Mouse (Mus musculus) hindbrain, embryonic 10.5 days (tissue): ENCODE measurements around the gene Plcg1. TPM values are rescaled to one million over a fixed set of nuclear protein-coding genes. Genes with fewer than 3 reads are reported as not detected.

Experiments used
- DNase-seq: peaks from one replicate; pipeline ENCODE4 v3.0.0-alpha.2; 2017; ENCODE audit warnings: low spot score
- H3K27ac ChIP-seq: fragments of 300-500 bp; sonication (generic); 2 replicates; pipeline ENCODE4 v1.5.1; 2016; ENCODE audit warnings: mild to moderate bottlenecking, moderate library complexity
- H3K27me3 ChIP-seq: fragments of 300-500 bp; sonication (generic); 2 replicates; pipeline ENCODE4 v1.6.1; 2016; ENCODE audit warnings: mild to moderate bottlenecking; ENCODE audit not compliant: poor library complexity, insufficient read depth, severe bottlenecking
- H3K36me3 ChIP-seq: fragments of 300-500 bp; sonication (generic); 2 replicates; pipeline ENCODE4 v1.6.1; 2016; ENCODE audit warnings: mild to moderate bottlenecking, moderate library complexity
- H3K4me1 ChIP-seq: fragments of 300-500 bp; sonication (generic); replicated peaks from 2 replicates; pipeline ENCODE4 v1.6.1; 2016; ENCODE audit warnings: mild to moderate bottlenecking
- H3K4me3 ChIP-seq: fragments of 300-500 bp; sonication (generic); 2 replicates; pipeline ENCODE4 v1.5.1; 2016; ENCODE audit warnings: mild to moderate bottlenecking, moderate library complexity
- H3K9me3 ChIP-seq: fragments of 300-500 bp; sonication (generic); 2 replicates; pipeline ENCODE4 v1.6.1; 2016; ENCODE audit warnings: mild to moderate bottlenecking, moderate library complexity
- WGBS: fragments of 180-500 bp; shearing (Covaris S2); methylation state at CpG from one replicate; pipeline ENCODE4 v1.1.7; 2016; 5-methylcytosine and 5-hydroxymethylcytosine counted together
- polyA plus RNA-seq: library from polyadenylated mRNA; unstranded; fragments of >200 nt; fragmentation: Nextera tagmentation; extraction: Ambion mirVana; gene quantifications from 2 replicates; pipeline ENCODE4 v1.2.1, GENCODE M21; 2016

Plcg1 gene
- polyA plus RNA-seq, 1 experiment from 2014 or later: 78.0 TPM

DNA sequence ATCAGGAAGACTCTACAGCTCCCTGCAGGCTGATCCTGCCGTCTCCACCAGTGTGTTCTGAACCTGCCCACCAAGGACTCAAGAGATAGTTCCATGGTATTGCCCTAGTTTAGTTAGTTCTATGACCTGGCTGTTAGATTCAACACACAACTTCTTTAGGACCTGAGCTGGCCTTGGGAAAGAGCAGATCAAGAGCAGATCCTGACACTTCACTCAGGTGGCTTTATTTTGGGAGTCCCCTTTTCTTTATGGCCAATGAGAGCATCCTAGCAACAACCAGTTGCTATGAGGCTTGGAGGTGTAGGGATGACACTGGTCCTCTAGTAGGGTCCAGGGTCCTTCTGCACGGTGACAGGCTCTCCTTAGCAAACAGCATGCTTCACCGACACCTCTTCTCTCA lies 34.0 kb downstream of the Plcg1 start:
- H3K36me3 ChIP-seq: peaks cover 94% of the 10 kb centered on the region
- WGBS: 83% methylated on average over 3 of the region's 3 CpGs
- DNase-seq: no peak

GRCm38 (mm10) chr2:160766371-160766771 lies 35.3 kb downstream of the Plcg1 start:
- Histone ChIP-seq H3K27me3 (no peaks in the 10 kb centered on the region), H3K4me1 (peaks cover 7% of the 10 kb centered on the region; the same call in 1 of the 2 replicates), H3K27ac (0 out of 2 replicates have a peak overlapping the region, but pooled peaks have one; percentile 41), H3K9me3 (no peaks in the 10 kb centered on the region), H3K4me3 (no peak overlapping the region), H3K36me3 (peaks cover 85% of the 10 kb centered on the region)
- 77% methylated on average over 5 of the region's 5 CpGs for WGBS
- no peak for DNase-seq

More for the DNA sequence above, 34.0 kb downstream of the Plcg1 start:
- Histone ChIP-seq H3K4me3 (no peak overlapping the region), H3K9me3 (no peaks in the 10 kb centered on the region), H3K4me1 (peaks cover 7% of the 10 kb centered on the region; the same call in 1 of the 2 replicates), H3K27ac (no peak overlapping the region), H3K27me3 (no peaks in the 10 kb centered on the region)

DNA sequence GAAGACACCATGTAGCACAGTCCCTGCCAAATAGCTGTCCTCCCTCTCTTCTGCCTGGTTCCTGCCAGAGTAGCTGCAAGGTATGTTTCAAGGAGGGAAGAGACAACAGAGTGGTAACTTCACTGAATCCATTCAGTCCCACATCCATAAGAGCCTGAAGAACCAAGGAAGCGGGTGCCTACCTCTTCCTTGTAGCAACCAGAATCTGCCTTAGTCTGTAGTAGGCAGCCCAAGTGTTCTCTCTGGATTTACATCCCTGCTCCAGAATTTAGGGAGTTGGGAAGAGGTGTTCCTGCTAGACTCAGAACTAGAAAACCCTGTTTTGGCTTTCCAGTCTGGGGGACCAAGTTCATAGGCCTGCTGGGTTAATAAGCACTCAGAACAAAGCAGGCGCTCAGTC lies 36.1 kb downstream of the Plcg1 start:
- no peak overlapping the region for H3K27ac ChIP-seq
- no peak for DNase-seq
- H3K36me3 ChIP-seq: peaks cover 76% of the 10 kb centered on the region
- H3K9me3 ChIP-seq: no peaks in the 10 kb centered on the region
- H3K4me3 ChIP-seq: no peak overlapping the region
- WGBS: 93% methylated on average over 2 of the region's 2 CpGs
- H3K27me3 ChIP-seq: no peaks in the 10 kb centered on the region
- peaks cover 7% of the 10 kb centered on the region; the same call in 1 of the 2 replicates for H3K4me1 ChIP-seq

DNA sequence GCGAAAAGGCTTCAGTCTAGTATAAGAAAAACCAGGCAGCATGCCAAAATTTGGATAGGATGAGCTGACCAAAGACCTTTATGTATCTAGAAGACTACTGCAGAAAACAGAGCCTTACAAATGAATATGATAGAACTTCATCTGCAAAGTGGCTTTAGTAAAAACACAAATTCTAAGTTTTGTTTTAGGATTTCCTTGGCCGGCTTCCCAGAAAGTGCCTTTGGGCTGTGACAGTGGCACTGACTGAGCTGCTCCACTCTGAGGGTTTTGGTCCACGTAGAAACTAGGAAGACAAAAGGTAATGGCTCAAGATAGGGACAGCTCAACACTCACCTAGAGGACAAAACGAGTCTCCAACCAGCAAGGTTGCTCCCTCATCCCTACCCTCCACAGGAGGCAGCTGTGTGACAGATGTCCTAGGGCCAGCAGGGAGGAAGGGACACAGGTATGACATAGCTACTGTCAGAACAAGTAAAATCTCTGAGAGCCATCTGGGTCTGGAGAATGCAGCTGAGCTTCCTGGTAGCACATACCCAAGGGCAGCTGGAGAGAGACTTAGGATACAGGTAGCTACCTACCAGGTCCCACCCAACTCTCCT lies 37.1 kb downstream of the Plcg1 start:
- Histone ChIP-seq H3K27me3 (no peaks in the 10 kb centered on the region), H3K9me3 (no peaks in the 10 kb centered on the region), H3K36me3 (peaks cover 67% of the 10 kb centered on the region), H3K4me1 (peaks cover 7% of the 10 kb centered on the region; the same call in 1 of the 2 replicates), H3K4me3 (no peak overlapping the region), H3K27ac (no peak overlapping the region)
- WGBS: 89% methylated on average over 4 of the region's 4 CpGs
- DNase-seq: no peak

GRCm38 (mm10) chr2:160768997-160769396 lies 37.9 kb downstream of the Plcg1 start:
- no peak overlapping the region for H3K4me3 ChIP-seq
- H3K9me3 ChIP-seq: no peaks in the 10 kb centered on the region
- no peak for DNase-seq
- no peak overlapping the region for H3K27ac ChIP-seq
- H3K27me3 ChIP-seq: no peaks in the 10 kb centered on the region
- H3K36me3 ChIP-seq: peaks cover 59% of the 10 kb centered on the region
- 88% methylated on average over 2 of the region's 2 CpGs for WGBS
- peaks cover 7% of the 10 kb centered on the region; the same call in 1 of the 2 replicates for H3K4me1 ChIP-seq

- no peak overlapping the region for H3K27ac ChIP-seq
- no peak for DNase-seq
- no peaks in the 10 kb centered on the region for H3K9me3 ChIP-seq
- peaks cover 7% of the 10 kb centered on the region; the same call in 1 of the 2 replicates for H3K4me1 ChIP-seq
- peaks cover 44% of the 10 kb centered on the region for H3K36me3 ChIP-seq
- H3K27me3 ChIP-seq: no peaks in the 10 kb centered on the region
- no peak overlapping the region for H3K4me3 ChIP-seq
These were observed 39.3 kb downstream of the Plcg1 start for GRCm38 (mm10) chr2:160770409-160770808.

- H3K4me3 ChIP-seq: no peak overlapping the region
- 91% methylated on average over 1 of the region's 1 CpGs for WGBS
- H3K9me3 ChIP-seq: no peaks in the 10 kb centered on the region
- peaks cover 40% of the 10 kb centered on the region for H3K36me3 ChIP-seq
- H3K4me1 ChIP-seq: peaks cover 4% of the 10 kb centered on the region; the same call in 1 of the 2 replicates
- no peak for DNase-seq
- no peaks in the 10 kb centered on the region for H3K27me3 ChIP-seq
- no peak overlapping the region for H3K27ac ChIP-seq
These were observed 39.8 kb downstream of the Plcg1 start for GRCm38 (mm10) chr2:160770871-160771270.

GRCm38 (mm10) chr2:160771325-160772276 lies 40.5 kb downstream of the Plcg1 start:
- Histone ChIP-seq H3K9me3 (no peaks in the 10 kb centered on the region), H3K36me3 (peaks cover 32% of the 10 kb centered on the region), H3K4me3 (no peak overlapping the region), H3K4me1 (no peaks in the 10 kb centered on the region), H3K27me3 (no peaks in the 10 kb centered on the region), H3K27ac (no peak overlapping the region)
- no peak for DNase-seq
- 85% methylated on average over 8 of the region's 8 CpGs for WGBS

DNA sequence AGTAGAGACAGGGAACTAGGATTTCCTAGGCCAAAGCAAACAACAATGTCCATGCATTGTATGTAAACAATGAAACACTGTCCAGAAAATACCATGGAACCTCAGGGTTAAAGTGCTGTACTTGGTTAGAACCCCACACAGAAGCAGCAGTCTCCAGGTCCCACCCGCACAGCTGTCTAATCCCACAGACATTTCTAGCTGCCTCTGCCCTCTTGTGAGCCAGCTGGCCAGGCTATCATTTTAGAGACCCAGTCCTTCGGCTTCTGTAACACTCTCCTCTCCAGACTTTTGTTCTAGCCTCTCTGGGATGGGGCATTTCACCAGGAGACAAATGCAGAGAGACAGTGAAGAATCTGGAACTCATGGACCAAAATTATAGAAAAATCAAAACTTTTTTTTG lies 46.9 kb downstream of the Plcg1 start:
- H3K27ac ChIP-seq: no peak overlapping the region
- 84% methylated on average over 2 of the region's 2 CpGs for WGBS
- peaks cover 27% of the 10 kb centered on the region for H3K36me3 ChIP-seq
- no peak overlapping the region for H3K4me3 ChIP-seq
- H3K9me3 ChIP-seq: no peaks in the 10 kb centered on the region
- no peak for DNase-seq
- no peaks in the 10 kb centered on the region for H3K27me3 ChIP-seq
- no peaks in the 10 kb centered on the region for H3K4me1 ChIP-seq

DNA sequence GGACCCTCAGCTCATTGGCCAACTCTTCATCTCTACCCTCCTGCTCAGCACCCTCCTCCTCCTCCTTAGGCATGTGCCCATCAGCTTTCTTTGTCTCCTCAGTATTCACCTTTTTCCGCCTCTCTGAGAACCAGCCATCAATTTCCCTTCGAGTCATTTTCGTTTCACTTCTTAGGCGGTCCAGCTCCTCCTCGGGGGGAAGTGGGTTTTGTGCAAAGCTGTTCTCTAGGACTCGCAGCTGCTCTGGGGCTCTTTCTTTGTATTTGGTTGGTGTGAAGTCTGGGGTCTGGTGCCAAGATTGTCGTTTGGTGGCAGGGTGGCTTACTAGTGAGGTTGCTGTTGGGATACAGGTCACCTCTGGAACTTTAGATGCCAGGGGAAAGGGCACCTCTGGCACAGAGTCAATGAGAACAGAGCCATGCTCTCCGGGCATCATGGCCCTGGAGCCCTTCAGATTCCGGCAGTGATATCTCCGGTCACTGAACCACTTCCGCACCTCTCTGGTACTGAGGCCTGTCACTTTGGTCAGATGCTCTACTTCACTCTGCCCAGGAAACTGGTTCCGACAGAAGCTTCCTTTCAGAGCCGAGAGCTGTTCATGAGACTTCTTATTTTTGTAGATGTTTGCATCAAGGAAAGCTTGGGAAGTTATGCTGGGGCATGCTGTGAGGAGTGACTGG lies 49.2 kb downstream of the Plcg1 start:
- 89% methylated on average over 13 of the region's 13 CpGs for WGBS

GRCm38 (mm10) chr2:160780834-160781219 lies 49.7 kb downstream of the Plcg1 start:
- Histone ChIP-seq H3K9me3 (no peaks in the 10 kb centered on the region), H3K4me3 (no peak overlapping the region), H3K27me3 (no peaks in the 10 kb centered on the region), H3K4me1 (no peaks in the 10 kb centered on the region), H3K36me3 (peaks cover 27% of the 10 kb centered on the region), H3K27ac (no peak overlapping the region)
- DNase-seq: no peak
- WGBS: 95% methylated on average over 2 of the region's 2 CpGs

More for the DNA sequence above, 49.2 kb downstream of the Plcg1 start:
- no peak for DNase-seq
- Histone ChIP-seq H3K4me1 (no peaks in the 10 kb centered on the region), H3K9me3 (no peaks in the 10 kb centered on the region), H3K36me3 (peaks cover 27% of the 10 kb centered on the region), H3K27ac (no peak overlapping the region), H3K27me3 (no peaks in the 10 kb centered on the region), H3K4me3 (no peak overlapping the region)

- H3K9me3 ChIP-seq: no peaks in the 10 kb centered on the region
- 85% methylated on average over 1 of the region's 1 CpGs for WGBS
- no peak overlapping the region for H3K27ac ChIP-seq
- peaks cover 5% of the 10 kb centered on the region; the same call in 1 of the 2 replicates for H3K4me1 ChIP-seq
- peaks cover 8% of the 10 kb centered on the region for H3K36me3 ChIP-seq
- no peak for DNase-seq
- H3K27me3 ChIP-seq: no peaks in the 10 kb centered on the region
- H3K4me3 ChIP-seq: no peak overlapping the region
These were observed 55.2 kb downstream of the Plcg1 start for GRCm38 (mm10) chr2:160786333-160786732.
